Mouse (Mus musculus) lung, postnatal 0 days (tissue): Measurements from ENCODE around the gene Slc35e3.

ENCODE experiments used
- CTCF ChIP-seq: IDR thresholded peaks from 2 replicates; pipeline ENCODE4 v1.5.1; 2016; ENCODE audit warnings: antibody characterized with exemption, mild to moderate bottlenecking
- EP300 ChIP-seq: IDR thresholded peaks from 2 replicates; pipeline ENCODE4 v1.6.1; 2016; ENCODE audit warnings: antibody characterized with exemption, mild to moderate bottlenecking, control low read depth

DNA sequence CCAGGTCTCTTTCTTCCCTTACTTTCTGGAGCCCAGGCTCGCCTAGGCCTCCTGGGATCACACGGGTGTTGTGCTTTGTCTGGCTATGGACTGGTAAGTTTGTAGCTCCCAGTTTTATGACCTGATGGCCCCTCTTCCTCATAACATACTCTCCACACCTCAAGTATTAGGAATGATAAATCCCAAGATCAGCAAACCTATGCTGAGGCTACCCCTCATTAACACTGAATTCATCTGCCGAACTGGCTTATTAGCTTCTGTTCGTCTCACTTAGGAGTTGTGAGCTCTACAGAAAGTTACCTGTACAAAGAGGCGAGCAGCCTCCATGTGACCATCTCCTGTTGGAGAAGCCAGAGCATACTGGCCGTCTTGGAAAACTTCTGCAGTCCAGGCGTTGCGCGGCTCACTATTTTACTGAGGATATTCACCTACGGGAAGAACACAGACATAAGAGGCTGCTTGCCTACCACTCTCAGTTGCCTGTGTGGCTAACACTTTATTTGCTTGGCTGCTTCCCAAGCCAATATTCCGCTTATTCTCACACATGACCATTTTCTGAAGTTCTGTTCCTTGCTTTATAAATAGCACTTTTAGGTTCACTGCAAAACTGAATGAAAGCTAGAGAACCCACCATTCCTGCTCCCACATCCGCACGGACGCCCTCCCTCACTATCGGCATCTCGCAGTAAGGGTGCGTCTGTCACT lies 35.0 kb upstream of the Slc35e3 start:
- TF ChIP-seq CTCF (no peak), EP300 (no peak)
